Mouse (Mus musculus) forebrain, embryonic 16.5 days (tissue): Measurements from ENCODE around the gene Prr3. TPM values are rescaled to one million over a fixed set of nuclear protein-coding genes. Genes with fewer than 3 reads are reported as not detected.
"Not testable (repeated sequence)": the region's sequence is repeated elsewhere in the genome, so short reads cannot be mapped to it uniquely, and the experiment has no call there.

Experiments used
- ATAC-seq: fragments of 200-750 bp; cut with Nextera tagmentation; 2 replicates; pipeline ENCODE4 v1.8.0; 2017; ENCODE audit warnings: mild to moderate bottlenecking, moderate library complexity
- H3K27ac ChIP-seq: fragments of 300-500 bp; sonication (generic); 2 replicates; pipeline ENCODE4 v1.5.1; 2014; ENCODE audit warnings: low read length, control low read depth
- H3K27me3 ChIP-seq: fragments of 300-500 bp; sonication (generic); replicated peaks from 2 replicates; pipeline ENCODE4 v1.6.1; 2014; ENCODE audit warnings: low read length; ENCODE audit not compliant: control insufficient read depth, insufficient read depth
- H3K36me3 ChIP-seq: fragments of 300-500 bp; sonication (generic); 2 replicates; pipeline ENCODE4 v1.6.1; 2014; ENCODE audit not compliant: control insufficient read depth, insufficient read depth
- H3K4me1 ChIP-seq: fragments of 300-500 bp; sonication (generic); replicated peaks from 2 replicates; pipeline ENCODE4 v1.6.1; 2014; ENCODE audit warnings: low read length; ENCODE audit not compliant: control insufficient read depth, insufficient read depth
- H3K4me2 ChIP-seq: fragments of 300-500 bp; sonication (generic); 2 replicates; pipeline ENCODE4 v1.6.1; 2014; ENCODE audit warnings: mild to moderate bottlenecking, low read length, control low read depth
- H3K4me3 ChIP-seq: fragments of 300-500 bp; sonication (generic); replicated peaks from 2 replicates; pipeline ENCODE4 v1.5.1; 2014; ENCODE audit warnings: mild to moderate bottlenecking, low read length, control low read depth
- H3K9ac ChIP-seq: fragments of 300-500 bp; sonication (generic); replicated peaks from 2 replicates; pipeline ENCODE4 v1.6.1; 2014; ENCODE audit warnings: low read depth, low read length, control low read depth
- H3K9me3 ChIP-seq: fragments of 300-500 bp; sonication (generic); 2 replicates; pipeline ENCODE4 v1.6.1; 2016; ENCODE audit warnings: low read length; ENCODE audit not compliant: control insufficient read depth
- WGBS: fragments of 180-500 bp; shearing (Covaris S2); extraction: QIAGEN DNeasy Blood & Tissue Kit; methylation state at CpG from one replicate; pipeline ENCODE4 v1.1.7; 2014; 5-methylcytosine and 5-hydroxymethylcytosine counted together
- polyA plus RNA-seq: library from polyadenylated mRNA; unstranded; fragments of >200 nt; fragmentation: Nextera tagmentation; extraction: Ambion mirVana; gene quantifications from 2 replicates; pipeline ENCODE4 v1.2.1, GENCODE M21; 2015

Prr3 gene
- polyA plus RNA-seq, 1 experiment from 2014 or later = 93.2 TPM

GRCm38 (mm10) chr17:35958533-35959223 lies 21.4 kb downstream of the Prr3 start:
- Histone ChIP-seq H3K36me3 (peaks cover 61% of the 10 kb centered on the region), H3K27ac (no peak overlapping the region), H3K27me3 (no peaks in the 10 kb centered on the region), H3K4me2 (no peak overlapping the region), H3K9me3 (no peaks in the 10 kb centered on the region), H3K4me3 (no peak overlapping the region), H3K4me1 (no peaks in the 10 kb centered on the region), H3K9ac (no peak overlapping the region)
- no peak for ATAC-seq
- WGBS = 95% methylated on average over 15 of the region's 15 CpGs

- H3K4me1 ChIP-seq = no peaks in the 10 kb centered on the region
Observed at GRCm38 (mm10) chr17:35954665-35955064, 25.4 kb downstream of the Prr3 start.

GRCm38 (mm10) chr17:35952559-35952958 lies 27.5 kb downstream of the Prr3 start:
- ATAC-seq, H3K27ac ChIP-seq, H3K9me3 ChIP-seq, H3K4me1 ChIP-seq, H3K27me3 ChIP-seq, H3K4me2 ChIP-seq, H3K4me3 ChIP-seq, H3K9ac ChIP-seq: not testable (repeated sequence)
- WGBS = 83% methylated on average over 1 of the region's 3 CpGs
- peaks cover 17% of the 10 kb centered on the region for H3K36me3 ChIP-seq

More at GRCm38 (mm10) chr17:35954665-35955064, 25.4 kb downstream of the Prr3 start:
- peaks cover 37% of the 10 kb centered on the region for H3K36me3 ChIP-seq
- no peak overlapping the region for H3K4me3 ChIP-seq
- no peak overlapping the region for H3K4me2 ChIP-seq
- no peaks in the 10 kb centered on the region for H3K9me3 ChIP-seq
- H3K9ac ChIP-seq = no peak overlapping the region
- no peak overlapping the region for H3K27ac ChIP-seq
- no peak for ATAC-seq
- WGBS = 80% methylated on average over 8 of the region's 8 CpGs
- H3K27me3 ChIP-seq = no peaks in the 10 kb centered on the region

GRCm38 (mm10) chr17:35950946-35951345 lies 29.1 kb downstream of the Prr3 start:
- H3K9me3 ChIP-seq, H3K4me2 ChIP-seq, H3K9ac ChIP-seq, H3K27ac ChIP-seq, ATAC-seq, H3K36me3 ChIP-seq, H3K4me3 ChIP-seq, H3K4me1 ChIP-seq, H3K27me3 ChIP-seq: not testable (repeated sequence)

DNA sequence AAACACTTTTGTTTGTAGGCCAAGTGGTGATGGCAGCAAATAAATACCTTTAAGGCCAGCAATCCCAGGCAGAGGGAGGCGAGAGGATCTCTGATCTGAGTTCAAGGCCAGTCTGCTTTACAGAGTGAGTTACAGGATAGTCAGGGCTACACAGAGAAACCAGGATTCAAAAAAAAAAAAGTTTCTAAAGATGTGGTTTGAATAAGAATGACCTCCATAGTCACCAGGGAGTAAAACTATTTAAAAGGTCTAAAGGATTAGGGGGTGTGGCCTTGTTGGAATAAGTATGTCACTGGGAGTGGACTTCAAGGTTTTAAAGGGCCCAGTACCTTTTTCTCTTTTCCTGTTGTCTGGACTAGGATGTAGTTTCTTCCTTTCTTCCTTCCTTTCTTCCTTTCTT lies 40.1 kb downstream of the Prr3 start:
- Histone ChIP-seq H3K4me2 (no peak overlapping the region), H3K4me3 (no peak overlapping the region), H3K9me3 (no peaks in the 10 kb centered on the region), H3K27me3 (no peaks in the 10 kb centered on the region), H3K36me3 (no peaks in the 10 kb centered on the region), H3K9ac (no peak overlapping the region), H3K27ac (no peak overlapping the region), H3K4me1 (no peaks in the 10 kb centered on the region)
- no peak for ATAC-seq
- 29% methylated on average over 1 of the region's 1 CpGs for WGBS

DNA sequence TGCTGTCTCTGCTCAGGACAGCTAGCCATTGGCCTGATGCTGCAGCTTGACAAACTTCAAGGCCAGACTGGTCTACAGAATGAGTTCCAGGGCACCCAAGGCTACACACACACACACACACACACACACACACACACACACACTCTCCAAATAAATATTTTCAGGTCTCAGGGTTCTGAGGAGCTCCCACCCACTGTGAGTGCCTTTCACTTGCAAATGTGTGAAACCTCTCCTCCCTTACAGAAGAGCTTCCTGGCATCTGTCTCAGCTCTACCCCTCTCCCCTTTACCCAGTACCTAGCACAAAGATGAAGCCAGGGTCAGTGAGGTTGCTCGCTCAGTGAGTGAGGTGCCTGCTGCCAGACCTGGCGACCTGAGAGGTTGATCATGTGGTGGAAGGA lies 40.9 kb downstream of the Prr3 start:
- Histone ChIP-seq H3K27me3 (no peaks in the 10 kb centered on the region), H3K4me3 (no peak overlapping the region), H3K4me2 (no peak overlapping the region), H3K27ac (no peak overlapping the region), H3K9me3 (no peaks in the 10 kb centered on the region), H3K36me3 (no peaks in the 10 kb centered on the region), H3K4me1 (no peaks in the 10 kb centered on the region), H3K9ac (no peak overlapping the region)
- no peak for ATAC-seq
- WGBS = 39% methylated on average over 2 of the region's 2 CpGs

GRCm38 (mm10) chr17:35937700-35938348 lies 42.2 kb downstream of the Prr3 start:
- Histone ChIP-seq H3K4me3 (no peak overlapping the region), H3K27ac (no peak overlapping the region), H3K4me1 (no peaks in the 10 kb centered on the region), H3K36me3 (no peaks in the 10 kb centered on the region), H3K4me2 (no peak overlapping the region), H3K9me3 (no peaks in the 10 kb centered on the region), H3K27me3 (no peaks in the 10 kb centered on the region), H3K9ac (no peak overlapping the region)
- ATAC-seq = peak; percentile 71; the same call in 1 of the 2 replicates
- WGBS = 32% methylated on average over 2 of the region's 2 CpGs

GRCm38 (mm10) chr17:35935763-35936162 lies 44.3 kb downstream of the Prr3 start:
- not testable (repeated sequence) for H3K4me1 ChIP-seq, H3K4me2 ChIP-seq, H3K9me3 ChIP-seq

GRCm38 (mm10) chr17:35932608-35933007 lies 47.4 kb downstream of the Prr3 start:
- H3K9me3 ChIP-seq = no peaks in the 10 kb centered on the region
- no peak overlapping the region for H3K4me2 ChIP-seq
- no peak overlapping the region for H3K27ac ChIP-seq
- H3K27me3 ChIP-seq = no peaks in the 10 kb centered on the region
- no peak overlapping the region for H3K4me3 ChIP-seq
- H3K4me1 ChIP-seq = no peaks in the 10 kb centered on the region
- no peak for ATAC-seq
- 89% methylated on average over 4 of the region's 4 CpGs for WGBS
- H3K36me3 ChIP-seq = peaks cover 16% of the 10 kb centered on the region
- no peak overlapping the region for H3K9ac ChIP-seq

More at GRCm38 (mm10) chr17:35935763-35936162, 44.3 kb downstream of the Prr3 start:
- H3K36me3 ChIP-seq, H3K9ac ChIP-seq, ATAC-seq, H3K27ac ChIP-seq, H3K27me3 ChIP-seq, H3K4me3 ChIP-seq: not testable (repeated sequence)
- 94% methylated on average over 14 of the region's 14 CpGs for WGBS
